Mouse (Mus musculus) limb, embryonic 14.5 days (tissue): ENCODE results near the gene Lars2. TPM values are rescaled to one million over a fixed set of nuclear protein-coding genes. Genes with fewer than 3 reads are reported as not detected.
A peak's percentile ranks its signal among the peaks of the same experiment; 100 is the strongest.

ENCODE experiments used
- ATAC-seq: fragments of 200-750 bp; cut with Nextera tagmentation; 2 replicates; pipeline ENCODE4 v1.8.0; 2017; ENCODE audit warnings: low read depth, moderate number of reproducible peaks, moderate TSS enrichment; ENCODE audit not compliant: low FRiP score
- DNase-seq: peaks from one replicate; pipeline ENCODE4 v3.0.0-alpha.2; 2015; ENCODE audit warnings: low spot score
- H3K27ac ChIP-seq: fragments of 300-500 bp; sonication (generic); replicated peaks from 2 replicates; pipeline ENCODE4 v1.5.1; 2014; ENCODE audit warnings: low read depth, mild to moderate bottlenecking, low read length, moderate library complexity, mixed read lengths
- H3K27me3 ChIP-seq: fragments of 300-500 bp; sonication (generic); 2 replicates; pipeline ENCODE4 v1.6.1; 2014; ENCODE audit warnings: low read length, mixed read lengths; ENCODE audit not compliant: control insufficient read depth, insufficient read depth
- H3K36me3 ChIP-seq: fragments of 300-500 bp; sonication (generic); 2 replicates; pipeline ENCODE4 v1.6.1; 2014; ENCODE audit warnings: mild to moderate bottlenecking, low read length, moderate library complexity, mixed read lengths; ENCODE audit not compliant: control insufficient read depth, insufficient read depth
- H3K4me1 ChIP-seq: fragments of 300-500 bp; sonication (generic); 2 replicates; pipeline ENCODE4 v1.6.1; 2014; ENCODE audit warnings: antibody characterized with exemption, low read length, mixed read lengths; ENCODE audit not compliant: control insufficient read depth, insufficient read depth
- H3K4me2 ChIP-seq: fragments of 300-500 bp; sonication (generic); replicated peaks from 2 replicates; pipeline ENCODE4 v1.6.1; 2014; ENCODE audit warnings: low read depth, mild to moderate bottlenecking, low read length, moderate library complexity; ENCODE audit not compliant: severe bottlenecking
- H3K4me3 ChIP-seq: fragments of 300-500 bp; sonication (generic); replicated peaks from 2 replicates; pipeline ENCODE4 v1.5.1; 2014; ENCODE audit warnings: low read length
- H3K9ac ChIP-seq: fragments of 300-500 bp; sonication (generic); 2 replicates; pipeline ENCODE4 v1.6.1; 2014; ENCODE audit warnings: mild to moderate bottlenecking, low read depth, low read length, moderate library complexity; ENCODE audit not compliant: severe bottlenecking
- H3K9me3 ChIP-seq: fragments of 300-500 bp; sonication (generic); 2 replicates; pipeline ENCODE4 v1.6.1; 2016; ENCODE audit warnings: low read length; ENCODE audit not compliant: control insufficient read depth
- POLR2A ChIP-seq: fragments of 200-500 bp; IDR thresholded peaks from 2 replicates; pipeline ENCODE4 v1.8.0; 2012; ENCODE audit warnings: inconsistent platforms, mild to moderate bottlenecking, moderate library complexity, borderline replicate concordance; ENCODE audit not compliant: insufficient read depth, insufficient read length; ENCODE audit errors: extremely low read depth
- WGBS: fragments of 180-500 bp; shearing (Covaris S2); extraction: QIAGEN DNeasy Blood & Tissue Kit; methylation state at CpG from one replicate; pipeline ENCODE4 v1.1.7; 2014; 5-methylcytosine and 5-hydroxymethylcytosine counted together
- polyA plus RNA-seq, 2 experiments: library from polyadenylated mRNA; depleted of rRNA in 1 of 2; stranded (reverse) in 1 of 2; unstranded in 1 of 2; fragments of >200 nt; fragmentation: Nextera tagmentation in 1 of 2; extraction: Ambion mirVana in 1 of 2; gene quantifications; 2 replicates each; pipeline versions ENCODE4 v1.2.1 to v1.2.3; 2012 to 2014

Lars2 gene
- polyA plus RNA-seq, 2 experiments, result 678 to 1,593 TPM

- no peak for TF ChIP-seq POLR2A
- H3K4me2 ChIP-seq, result no peak overlapping the region
- H3K27me3 ChIP-seq, result no peaks in the 10 kb centered on the region
- ATAC-seq, result 0 out of 2 replicates have a peak, but pooled peaks have one; percentile 63
- peaks cover 27% of the 10 kb centered on the region; the same call in 1 of the 2 replicates for H3K36me3 ChIP-seq
- DNase-seq, result peak; percentile 65
- H3K4me3 ChIP-seq, result no peak overlapping the region
- H3K27ac ChIP-seq, result no peak overlapping the region
- 17% methylated on average over 2 of the region's 2 CpGs for WGBS
- no peaks in the 10 kb centered on the region for H3K4me1 ChIP-seq
- no peak overlapping the region for H3K9ac ChIP-seq
- no peaks in the 10 kb centered on the region for H3K9me3 ChIP-seq
Observed at GRCm38 (mm10) chr9:123504325-123504724, 137.6 kb downstream of the Lars2 start.

DNA sequence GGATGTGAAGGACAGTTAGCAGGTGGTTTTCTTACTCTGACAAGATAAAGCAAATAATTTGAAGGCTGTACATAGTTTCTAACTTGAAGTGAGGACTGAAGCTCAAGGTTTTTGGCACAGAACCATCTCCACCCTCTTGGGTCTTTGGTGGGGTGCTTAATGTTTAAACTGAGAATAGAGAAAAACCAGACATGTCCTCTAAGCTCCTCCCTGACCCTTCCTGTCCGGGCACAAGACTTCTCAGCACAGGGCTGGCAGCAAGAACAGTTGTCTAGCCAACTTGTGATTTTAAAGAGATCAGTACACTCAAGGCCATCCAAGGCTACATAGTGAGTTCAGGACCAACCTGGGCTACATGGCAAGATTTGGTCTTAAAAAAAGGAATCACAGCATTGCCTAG is 138.9 kb downstream of the Lars2 start:
- Histone ChIP-seq H3K27ac (no peak overlapping the region), H3K9me3 (no peaks in the 10 kb centered on the region), H3K36me3 (peaks cover 26% of the 10 kb centered on the region; the same call in 1 of the 2 replicates), H3K9ac (no peak overlapping the region), H3K4me3 (no peak overlapping the region), H3K4me2 (no peak overlapping the region), H3K4me1 (no peaks in the 10 kb centered on the region), H3K27me3 (no peaks in the 10 kb centered on the region)
- ATAC-seq, result no peak
- 60% methylated on average over 1 of the region's 1 CpGs for WGBS
- TF ChIP-seq POLR2A, result no peak
- no peak for DNase-seq

GRCm38 (mm10) chr9:123506270-123507146 is 139.8 kb downstream of the Lars2 start:
- H3K36me3 ChIP-seq, result peaks cover 29% of the 10 kb centered on the region
- H3K4me2 ChIP-seq, result no peak overlapping the region
- H3K9me3 ChIP-seq, result no peaks in the 10 kb centered on the region
- WGBS, result 53% methylated on average over 4 of the region's 4 CpGs
- H3K27me3 ChIP-seq, result no peaks in the 10 kb centered on the region
- H3K4me1 ChIP-seq, result no peaks in the 10 kb centered on the region
- DNase-seq (no peak), ATAC-seq (no peak)
- no peak for TF ChIP-seq POLR2A
- H3K9ac ChIP-seq, result no peak overlapping the region
- no peak overlapping the region for H3K4me3 ChIP-seq
- H3K27ac ChIP-seq, result no peak overlapping the region

- ATAC-seq (no peak), DNase-seq (no peak)
- no peak overlapping the region for H3K9ac ChIP-seq
- no peak overlapping the region for H3K4me2 ChIP-seq
- WGBS, result 91% methylated on average over 2 of the region's 2 CpGs
- no peak overlapping the region for H3K4me3 ChIP-seq
- no peak for TF ChIP-seq POLR2A
- H3K27ac ChIP-seq, result no peak overlapping the region
- H3K27me3 ChIP-seq, result no peaks in the 10 kb centered on the region
- H3K9me3 ChIP-seq, result no peaks in the 10 kb centered on the region
- H3K4me1 ChIP-seq, result no peaks in the 10 kb centered on the region
- H3K36me3 ChIP-seq, result peaks cover 38% of the 10 kb centered on the region
Observed at GRCm38 (mm10) chr9:123507380-123507779, 140.7 kb downstream of the Lars2 start.

GRCm38 (mm10) chr9:123508986-123509385 is 142.3 kb downstream of the Lars2 start:
- Histone ChIP-seq H3K27me3 (no peaks in the 10 kb centered on the region), H3K4me2 (no peak overlapping the region), H3K4me3 (no peak overlapping the region), H3K36me3 (peaks cover 44% of the 10 kb centered on the region), H3K4me1 (no peaks in the 10 kb centered on the region), H3K9ac (no peak overlapping the region), H3K9me3 (no peaks in the 10 kb centered on the region), H3K27ac (no peak overlapping the region)
- 86% methylated on average over 2 of the region's 2 CpGs for WGBS
- DNase-seq (no peak), ATAC-seq (no peak)
- no peak for TF ChIP-seq POLR2A
